Mouse (Mus musculus) ES-Bruce4 (cell line): ENCODE results near the gene Hist1h2ai. TPM values are rescaled to one million over a fixed set of nuclear protein-coding genes. Genes with fewer than 3 reads are reported as not detected.
"Not testable (repeated sequence)": the region's sequence is repeated elsewhere in the genome, so short reads cannot be mapped to it uniquely, and the experiment has no call there.

Experiments used
- H3K27ac ChIP-seq: 2 replicates; pipeline ENCODE4 v1.5.1; 2012; ENCODE audit warnings: low read length, inconsistent platforms; ENCODE audit not compliant: insufficient read depth
- H3K27me3 ChIP-seq: 2 replicates; pipeline ENCODE4 v1.6.1; 2012; ENCODE audit warnings: mild to moderate bottlenecking, low read length, inconsistent platforms; ENCODE audit not compliant: control insufficient read depth, poor library complexity, insufficient read depth, severe bottlenecking
- H3K36me3 ChIP-seq: 2 replicates; pipeline ENCODE4 v1.6.1; 2012; ENCODE audit warnings: inconsistent platforms, mild to moderate bottlenecking, low read length, moderate library complexity; ENCODE audit not compliant: control insufficient read depth, poor library complexity, insufficient read depth, severe bottlenecking
- H3K4me1 ChIP-seq: one replicate; pipeline ENCODE4 v1.8.1; 2011; ENCODE audit warnings: low read length; ENCODE audit not compliant: control insufficient read depth, insufficient read depth
- H3K4me3 ChIP-seq: 2 replicates; pipeline ENCODE4 v1.5.1; 2011; ENCODE audit warnings: low read depth, mild to moderate bottlenecking, low read length
- H3K9ac ChIP-seq: 2 replicates; pipeline ENCODE4 v1.6.1; 2012; ENCODE audit warnings: low read depth, mild to moderate bottlenecking, inconsistent platforms; ENCODE audit not compliant: poor library complexity, severe bottlenecking
- H3K9me3 ChIP-seq: replicated peaks from 2 replicates; pipeline ENCODE4 v1.6.1; 2012; ENCODE audit warnings: mild to moderate bottlenecking, low read length, inconsistent platforms; ENCODE audit not compliant: control insufficient read depth, poor library complexity, insufficient read depth, severe bottlenecking
- CTCF ChIP-seq: IDR thresholded peaks from one replicate; pipeline ENCODE4 v1.8.1; 2011; ENCODE audit warnings: low read depth, low read length
- EP300 ChIP-seq: IDR thresholded peaks from 2 replicates; pipeline ENCODE4 v1.6.1; 2011; ENCODE audit warnings: low read depth, low read length; ENCODE audit not compliant: insufficient read depth
- POLR2A ChIP-seq: IDR thresholded peaks from one replicate; pipeline ENCODE4 v1.8.1; 2011; ENCODE audit warnings: low read length; ENCODE audit not compliant: insufficient read depth
- polyA plus RNA-seq: library from polyadenylated mRNA; stranded (reverse); fragments of >200 nt; gene quantifications from 2 replicates; pipeline ENCODE4 v1.2.4, GENCODE M21; 2011; ENCODE audit warnings: low read depth; ENCODE audit not compliant: missing spikeins, insufficient read depth, insufficient read length

Hist1h2ai gene
- polyA plus RNA-seq: 3.6 TPM in 1 of 2 replicates, not detected in the other

DNA sequence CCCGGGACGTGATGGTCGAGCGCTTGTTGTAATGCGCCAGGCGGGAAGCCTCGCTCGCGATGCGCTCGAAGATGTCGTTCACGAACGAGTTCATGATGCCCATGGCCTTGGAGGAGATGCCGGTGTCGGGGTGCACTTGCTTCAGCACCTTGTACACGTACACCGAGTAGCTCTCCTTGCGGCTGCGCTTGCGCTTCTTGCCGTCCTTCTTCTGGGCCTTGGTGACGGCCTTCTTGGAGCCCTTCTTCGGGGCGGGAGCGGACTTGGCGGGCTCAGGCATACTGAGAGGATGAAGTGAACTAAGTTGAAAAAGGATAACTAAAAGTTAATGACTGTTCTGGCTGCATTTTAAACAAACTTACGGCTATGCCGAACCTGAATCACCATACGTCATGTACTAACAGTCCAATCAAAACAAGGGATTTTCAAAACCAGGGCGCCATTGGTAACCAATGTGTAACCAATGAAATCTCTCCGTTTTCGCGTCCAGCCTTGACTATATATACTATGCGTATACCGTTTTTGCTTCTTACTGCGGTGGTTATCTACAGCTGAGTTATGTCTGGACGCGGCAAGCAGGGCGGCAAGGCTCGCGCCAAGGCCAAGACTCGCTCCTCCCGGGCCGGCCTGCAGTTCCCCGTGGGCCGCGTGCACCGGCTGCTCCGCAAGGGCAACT, at the start of gene Hist1h2ai, which contains the start of gene Hist1h2bl:
Gene Hist1h2ai (plus strand): TSS at position 559 of the 676 bp plus-strand sequence.
Gene Hist1h2bl (minus strand): TSS at position 280 of the 676 bp plus-strand sequence.
- H3K36me3 ChIP-seq, H3K4me1 ChIP-seq, H3K27me3 ChIP-seq, H3K9me3 ChIP-seq: not testable (repeated sequence)
- peak within 1 kb of the TSS; percentile 96 for H3K9ac ChIP-seq
- H3K4me3 ChIP-seq: peak within 1 kb of the TSS; percentile 87
- peak; percentile 27 for TF ChIP-seq POLR2A
- peak within 1 kb of the TSS; percentile 98 for H3K27ac ChIP-seq

- no peaks in the 10 kb centered on the region for H3K4me1 ChIP-seq
- H3K9ac ChIP-seq: no peak within 1 kb of the TSS
- H3K9me3 ChIP-seq: no peaks in the 10 kb centered on the region
- H3K4me3 ChIP-seq: no peak within 1 kb of the TSS
- H3K36me3 ChIP-seq: no peaks in the 10 kb centered on the region
- H3K27me3 ChIP-seq: no peaks in the 10 kb centered on the region
- no peak within 1 kb of the TSS for H3K27ac ChIP-seq
- TF ChIP-seq EP300: no peak
- no peak for TF ChIP-seq POLR2A
- TF ChIP-seq CTCF: no peak
These were observed 38.9 kb upstream of the Hist1h2ai start, which contains the start of gene Olfr1360 for GRCm38 (mm10) chr13:21677305-21677704. Olfr1360 (minus strand) TSS chr13:21677405.

GRCm38 (mm10) chr13:21697811-21698210, 18.4 kb upstream of the Hist1h2ai start, which contains the start of gene Olfr1359:
Olfr1359 (plus strand) TSS chr13:21698111.
- no peaks in the 10 kb centered on the region for H3K36me3 ChIP-seq
- no peak within 1 kb of the TSS for H3K27ac ChIP-seq
- TF ChIP-seq POLR2A (no peak), EP300 (no peak), CTCF (no peak)
- no peak within 1 kb of the TSS for H3K9ac ChIP-seq
- H3K27me3 ChIP-seq: no peaks in the 10 kb centered on the region
- no peak within 1 kb of the TSS for H3K4me3 ChIP-seq
- no peaks in the 10 kb centered on the region for H3K4me1 ChIP-seq
- no peaks in the 10 kb centered on the region for H3K9me3 ChIP-seq

- no peak overlapping the region for H3K4me3 ChIP-seq
- no peak for TF ChIP-seq POLR2A
- TF ChIP-seq EP300: no peak
- TF ChIP-seq CTCF: no peak
- H3K9me3 ChIP-seq: no peaks in the 10 kb centered on the region
- H3K4me1 ChIP-seq: no peaks in the 10 kb centered on the region
- H3K9ac ChIP-seq: no peak overlapping the region
- H3K27me3 ChIP-seq: no peaks in the 10 kb centered on the region
- no peaks in the 10 kb centered on the region for H3K36me3 ChIP-seq
- H3K27ac ChIP-seq: no peak overlapping the region
These were observed 9.6 kb upstream of the Hist1h2ai start for GRCm38 (mm10) chr13:21706669-21707068.

DNA sequence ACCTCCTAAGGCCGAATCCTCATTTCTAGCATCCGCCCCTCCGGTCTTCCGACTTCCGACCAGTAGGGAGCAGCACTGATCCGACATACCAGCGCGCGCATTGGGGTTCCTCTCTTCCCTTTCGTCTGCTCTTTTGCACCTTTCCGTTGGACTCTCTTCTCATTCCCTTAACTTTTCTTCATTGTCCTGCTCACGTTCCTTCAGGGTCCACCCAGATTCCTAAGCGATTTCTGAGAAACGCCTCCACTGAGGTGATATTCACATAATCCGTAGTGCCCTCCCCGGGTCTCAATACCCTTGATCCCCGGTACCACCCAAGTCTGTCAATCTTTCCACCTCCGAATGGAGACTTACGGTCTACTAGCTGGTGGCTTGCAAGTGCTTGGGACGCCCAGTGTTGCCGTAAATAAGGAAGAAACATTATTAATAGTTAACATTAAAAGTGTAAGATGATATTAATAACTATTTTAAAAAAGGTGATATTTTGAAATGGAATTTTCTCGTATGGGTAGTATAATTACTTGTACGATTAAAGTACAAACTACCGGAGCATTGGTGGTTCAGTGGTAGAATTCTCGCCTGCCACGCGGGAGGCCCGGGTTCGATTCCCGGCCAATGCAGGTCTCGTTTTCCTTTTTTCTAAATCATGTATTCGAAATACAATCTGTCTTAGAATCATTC, 6.1 kb upstream of the Hist1h2ai start:
- TF ChIP-seq EP300 (no peak), CTCF (peak; percentile 78), POLR2A (no peak)

More for the DNA sequence above, 6.1 kb upstream of the Hist1h2ai start:
- Histone ChIP-seq H3K27me3 (no peaks in the 10 kb centered on the region), H3K4me1 (no peaks in the 10 kb centered on the region), H3K9me3 (no peaks in the 10 kb centered on the region), H3K27ac (peak overlapping the region; percentile 86), H3K4me3 (peak overlapping the region; percentile 89), H3K9ac (peak overlapping the region; percentile 66), H3K36me3 (no peaks in the 10 kb centered on the region)
